Mouse (Mus musculus) spleen, postnatal 0 days (tissue): ENCODE results near the gene Vmn1r218. TPM values are rescaled to one million over a fixed set of nuclear protein-coding genes. Genes with fewer than 3 reads are reported as not detected.

Source experiments
- polyA plus RNA-seq: library from polyadenylated mRNA; unstranded; fragments of >200 nt; fragmentation: Nextera tagmentation; extraction: Ambion mirVana; gene quantifications from 2 replicates; pipeline ENCODE4 v1.2.1, GENCODE M21; 2015

The Vmn1r218 gene
- not detected in 2 replicates for polyA plus RNA-seq

GRCm38 (mm10) chr13:23133099-23133498 is at the start of gene Vmn1r218:
TSS of gene Vmn1r218 (plus strand) at chr13:23133155.

GRCm38 (mm10) chr13:23118126-23118525 is 14.8 kb upstream of the Vmn1r218 start, which contains the start of gene Vmn1r217:
TSS of gene Vmn1r217 (minus strand) at chr13:23118226.

GRCm38 (mm10) chr13:23159012-23159411 is 26.1 kb downstream of the Vmn1r218 start, which contains the start of gene Vmn1r219:
TSS of gene Vmn1r219 (plus strand) at chr13:23159312.

GRCm38 (mm10) chr13:23187875-23188274 is 54.9 kb downstream of the Vmn1r218 start, which contains the start of gene Vmn1r220:
TSS of gene Vmn1r220 (minus strand) at chr13:23187975.

Other genes with a start within 250 kb of the Vmn1r218 start
- gene Vmn1r212, start 248.9 kb upstream of the Vmn1r218 start, polyA plus RNA-seq = not detected in 2 replicates
- not detected in 2 replicates for gene Vmn1r213, start 125.5 kb upstream of the Vmn1r218 start, polyA plus RNA-seq
- gene Vmn1r214, start 102.7 kb upstream of the Vmn1r218 start, polyA plus RNA-seq = not detected in 2 replicates
- gene Vmn1r215, start 65.1 kb upstream of the Vmn1r218 start, polyA plus RNA-seq = not detected in 2 replicates
- gene Vmn1r217, start 14.9 kb upstream of the Vmn1r218 start, polyA plus RNA-seq = not detected in 2 replicates
- 0.02 TPM in 1 of 2 replicates, not detected in the other for gene Vmn1r219, start 26.2 kb downstream of the Vmn1r218 start, polyA plus RNA-seq
- not detected in 2 replicates for gene Vmn1r220, start 54.8 kb downstream of the Vmn1r218 start, polyA plus RNA-seq
- gene Vmn1r221, start 81.0 kb downstream of the Vmn1r218 start, polyA plus RNA-seq = not detected in 2 replicates
- not detected in 2 replicates for gene Vmn1r222, start 102.8 kb downstream of the Vmn1r218 start, polyA plus RNA-seq
- not detected in 2 replicates for gene Vmn1r223, start 114.0 kb downstream of the Vmn1r218 start, polyA plus RNA-seq
- gene Zfp322a, start 236.1 kb downstream of the Vmn1r218 start, polyA plus RNA-seq = 17.3 and 18.4 TPM in 2 replicates